Mouse (Mus musculus): ENCODE data around the gene Fank1. TPM values are rescaled to one million over a fixed set of nuclear protein-coding genes. Genes with fewer than 3 reads are reported as not detected.
"Not testable (repeated sequence)": the region's sequence is repeated elsewhere in the genome, so short reads cannot be mapped to it uniquely, and the experiment has no call there.

Gene Fank1
- total RNA-seq, 2 experiments from 2014 or later: not detected

GRCm38 (mm10) chr7:133858506-133858905 lies 81.8 kb downstream of the Fank1 start:
- no peak for DNase-seq
- TF ChIP-seq CTCF (IDR thresholded peaks at IDR 0.05): no peak
- Histone ChIP-seq H3K4me3 (no peak overlapping the region), H3K27ac (no peak overlapping the region)
- intact Hi-C loops (cut with DNase I): no loop called here

DNA sequence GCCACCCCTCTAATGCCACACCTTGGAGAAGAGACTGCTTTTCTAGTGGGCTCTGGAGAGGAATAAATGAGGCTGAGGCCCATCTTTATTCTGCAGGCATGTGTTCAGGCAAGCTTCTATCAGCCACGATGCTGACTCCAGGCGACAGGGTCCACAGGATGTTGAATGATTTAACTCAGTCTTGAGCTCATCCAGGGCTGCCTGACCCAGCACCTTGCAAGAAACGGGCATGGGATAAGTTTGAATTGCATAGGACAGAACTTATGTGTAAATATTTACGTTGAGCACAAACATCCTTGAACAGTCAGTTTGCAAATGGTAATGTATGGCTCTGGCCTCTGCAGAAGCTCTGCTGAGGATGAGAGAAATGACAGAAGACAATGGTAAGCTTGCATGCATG lies 82.9 kb downstream of the Fank1 start:
- Histone ChIP-seq H3K4me3 (no peak overlapping the region), H3K27ac (no peak overlapping the region)
- DNase-seq: no peak
- intact Hi-C loops (cut with DNase I): no loop called here
- TF ChIP-seq CTCF (IDR thresholded peaks at IDR 0.05): no peak

DNA sequence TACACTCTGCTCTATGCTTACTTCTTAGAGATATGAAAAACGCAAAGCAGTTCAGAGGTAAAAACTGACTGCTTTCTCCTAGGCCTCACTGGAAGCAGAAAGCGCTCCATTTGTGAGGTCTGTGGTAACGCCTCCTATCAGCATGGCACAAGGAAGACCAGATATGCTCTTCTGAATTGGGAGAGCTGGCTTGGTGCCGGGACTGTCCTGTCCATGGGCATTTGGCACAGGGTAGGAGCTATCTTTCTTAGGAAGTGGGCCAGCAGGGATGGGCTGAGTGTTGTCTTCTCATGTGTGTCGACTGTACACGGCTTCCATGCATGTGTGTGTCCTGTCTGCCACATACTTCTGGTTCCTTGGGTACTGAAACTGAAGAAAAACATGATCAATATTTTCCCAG lies 85.6 kb downstream of the Fank1 start:
- H3K27ac ChIP-seq: no peak overlapping the region
- no peak overlapping the region for H3K4me3 ChIP-seq
- no peak for DNase-seq
- no peak for TF ChIP-seq CTCF (IDR thresholded peaks at IDR 0.05)
- intact Hi-C loops (cut with DNase I): no loop called here

DNA sequence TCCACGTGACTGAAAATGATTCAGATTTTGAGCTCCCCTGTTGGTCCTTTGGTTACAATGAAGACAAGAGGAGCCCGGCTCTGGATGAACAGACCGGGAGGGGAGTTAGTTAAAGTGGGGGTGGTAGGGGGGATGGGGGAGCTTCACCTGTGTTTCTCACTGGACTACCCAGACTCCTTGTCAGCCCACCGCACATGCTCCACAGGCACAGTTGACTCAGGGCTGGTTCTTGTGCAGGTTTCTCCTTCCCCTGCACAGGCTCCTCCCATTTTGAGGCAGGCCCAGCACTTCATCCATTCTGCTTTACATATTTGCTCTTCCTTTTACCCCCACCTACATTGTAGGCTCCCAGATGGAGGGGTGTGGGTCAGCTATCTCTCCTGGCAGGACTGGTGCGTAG lies 86.1 kb downstream of the Fank1 start:
- intact Hi-C loops (cut with DNase I): no loop called here
- DNase-seq: no peak
- H3K27ac ChIP-seq: no peak overlapping the region
- H3K4me3 ChIP-seq: no peak overlapping the region
- TF ChIP-seq CTCF (IDR thresholded peaks at IDR 0.05): no peak

- no peak for DNase-seq
- intact Hi-C loops (cut with DNase I): no loop called here
- Histone ChIP-seq H3K4me3 (no peak overlapping the region), H3K27ac (no peak overlapping the region)
- TF ChIP-seq CTCF (IDR thresholded peaks at IDR 0.05): no peak
These were observed 86.5 kb downstream of the Fank1 start for GRCm38 (mm10) chr7:133863151-133863550.

DNA sequence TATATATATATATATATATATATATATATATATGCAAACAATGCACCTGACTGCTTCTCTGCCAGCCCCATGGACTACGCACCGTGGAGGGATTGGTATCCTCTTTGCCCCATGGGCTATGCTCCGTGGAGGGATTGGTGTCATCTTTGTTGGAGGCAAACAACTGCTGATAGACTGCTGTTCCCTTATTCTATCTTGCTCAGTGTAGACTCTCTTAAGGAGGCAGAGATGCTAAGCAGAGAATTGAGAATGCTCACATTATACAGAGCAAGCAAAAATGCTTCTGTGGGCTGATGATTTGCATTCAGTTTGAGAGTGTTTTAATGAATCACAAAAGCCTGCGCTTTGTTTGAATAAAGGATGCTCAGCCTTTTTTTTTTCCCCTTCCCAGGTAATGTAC lies 87.0 kb downstream of the Fank1 start:
- intact Hi-C loops (cut with DNase I): no loop called here
- TF ChIP-seq CTCF (IDR thresholded peaks at IDR 0.05): no peak
- H3K4me3 ChIP-seq: no peak overlapping the region

GRCm38 (mm10) chr7:133870265-133870664 lies 93.6 kb downstream of the Fank1 start:
- Histone ChIP-seq H3K27ac (no peak overlapping the region), H3K4me3 (no peak overlapping the region)
- intact Hi-C loops (cut with DNase I): no loop called here
- DNase-seq: no peak
- no peak for TF ChIP-seq CTCF (IDR thresholded peaks at IDR 0.05)

More for the DNA sequence above, 87.0 kb downstream of the Fank1 start:
- no peak overlapping the region for H3K27ac ChIP-seq
- DNase-seq: no peak

DNA sequence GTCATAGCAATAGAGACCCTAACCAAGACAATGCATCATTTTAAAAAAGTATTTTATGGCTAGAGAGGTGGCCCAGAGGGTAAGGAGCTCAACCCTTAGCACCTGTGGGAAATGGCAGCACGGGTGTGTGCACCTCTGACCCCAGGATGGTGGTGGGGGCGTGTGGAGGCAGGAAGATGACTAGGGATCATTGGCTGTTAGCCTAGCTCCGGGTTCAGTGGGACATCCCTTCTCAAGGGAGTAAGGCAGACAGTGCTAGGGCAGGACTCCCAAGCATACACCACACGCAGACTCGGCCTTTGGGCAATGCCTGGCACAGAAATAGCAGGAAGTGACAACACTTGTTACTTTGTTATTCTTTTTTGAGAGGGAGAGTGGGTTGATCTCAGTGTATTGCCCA lies 96.0 kb downstream of the Fank1 start:
- intact Hi-C loops (cut with DNase I): no loop called here
- TF ChIP-seq CTCF (IDR thresholded peaks at IDR 0.05): no peak
- no peak overlapping the region for H3K27ac ChIP-seq
- no peak overlapping the region for H3K4me3 ChIP-seq
- no peak for DNase-seq

- intact Hi-C loops (cut with DNase I): no loop called here
- no peak overlapping the region for H3K27ac ChIP-seq
- DNase-seq: no peak
These were observed 99.5 kb downstream of the Fank1 start for GRCm38 (mm10) chr7:133876139-133876538.

DNA sequence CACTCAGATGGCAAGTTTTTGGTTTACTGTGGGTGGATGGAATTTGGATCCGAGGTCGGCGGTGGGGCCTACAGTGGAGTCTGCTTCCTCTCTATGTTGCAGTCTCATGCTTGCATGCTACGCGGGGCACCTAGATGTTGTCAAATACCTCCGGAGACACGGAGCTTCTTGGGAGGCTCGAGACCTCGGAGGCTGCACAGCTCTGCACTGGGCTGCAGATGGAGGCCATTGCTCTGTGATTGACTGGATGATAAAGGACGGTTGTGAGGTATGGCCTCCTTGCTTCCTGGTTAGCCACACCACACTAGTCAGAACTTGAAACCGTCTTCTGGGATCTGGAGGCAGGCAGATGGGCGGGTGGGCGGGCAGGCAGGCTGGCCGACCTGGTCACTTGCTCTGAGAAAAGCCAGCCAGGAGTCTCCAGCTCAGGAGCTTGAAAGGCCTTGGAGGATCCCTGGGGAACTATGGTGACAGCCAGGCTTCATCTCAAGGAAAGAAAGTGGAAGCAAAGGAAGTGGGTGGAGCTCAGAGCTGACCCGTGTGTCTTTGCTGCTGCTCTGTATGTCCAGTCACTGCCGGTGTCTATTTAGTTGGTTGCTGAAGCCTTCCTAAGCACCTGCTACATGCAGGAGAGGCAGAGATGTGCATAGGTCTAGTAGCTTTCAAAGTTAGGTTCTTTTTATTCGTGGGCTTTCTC lies 100.1 kb downstream of the Fank1 start:
- intact Hi-C loops (cut with DNase I): no loop called here
- no peak for TF ChIP-seq CTCF (IDR thresholded peaks at IDR 0.05)
- H3K27ac ChIP-seq: no peak overlapping the region
- DNase-seq: no peak
- no peak overlapping the region for H3K4me3 ChIP-seq

More at GRCm38 (mm10) chr7:133876139-133876538, 99.5 kb downstream of the Fank1 start:
- H3K4me3 ChIP-seq: no peak overlapping the region
- TF ChIP-seq CTCF (IDR thresholded peaks at IDR 0.05): no peak

DNA sequence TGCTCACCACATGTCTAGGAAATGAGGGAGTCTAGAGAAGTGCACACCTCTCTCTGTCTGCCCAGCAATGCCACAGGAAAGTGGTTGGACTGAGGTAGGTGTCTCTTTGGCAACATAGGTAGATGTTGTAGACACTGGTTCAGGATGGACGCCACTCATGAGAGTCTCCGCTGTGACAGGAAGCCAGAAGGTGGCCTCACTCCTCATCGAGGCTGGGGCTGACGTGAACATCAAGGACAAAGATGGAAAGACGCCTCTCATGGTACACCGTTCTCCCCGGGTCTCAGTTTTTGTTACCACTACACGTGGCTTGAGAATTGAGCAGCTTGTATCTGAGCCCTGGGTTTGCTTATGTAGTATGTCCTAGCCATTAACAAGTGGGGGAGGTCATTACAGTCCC lies 103.1 kb downstream of the Fank1 start:
- Histone ChIP-seq H3K4me3 (no peak overlapping the region), H3K27ac (no peak overlapping the region)
- DNase-seq: no peak
- TF ChIP-seq CTCF (IDR thresholded peaks at IDR 0.05): no peak
- intact Hi-C loops (cut with DNase I): no loop called here

DNA sequence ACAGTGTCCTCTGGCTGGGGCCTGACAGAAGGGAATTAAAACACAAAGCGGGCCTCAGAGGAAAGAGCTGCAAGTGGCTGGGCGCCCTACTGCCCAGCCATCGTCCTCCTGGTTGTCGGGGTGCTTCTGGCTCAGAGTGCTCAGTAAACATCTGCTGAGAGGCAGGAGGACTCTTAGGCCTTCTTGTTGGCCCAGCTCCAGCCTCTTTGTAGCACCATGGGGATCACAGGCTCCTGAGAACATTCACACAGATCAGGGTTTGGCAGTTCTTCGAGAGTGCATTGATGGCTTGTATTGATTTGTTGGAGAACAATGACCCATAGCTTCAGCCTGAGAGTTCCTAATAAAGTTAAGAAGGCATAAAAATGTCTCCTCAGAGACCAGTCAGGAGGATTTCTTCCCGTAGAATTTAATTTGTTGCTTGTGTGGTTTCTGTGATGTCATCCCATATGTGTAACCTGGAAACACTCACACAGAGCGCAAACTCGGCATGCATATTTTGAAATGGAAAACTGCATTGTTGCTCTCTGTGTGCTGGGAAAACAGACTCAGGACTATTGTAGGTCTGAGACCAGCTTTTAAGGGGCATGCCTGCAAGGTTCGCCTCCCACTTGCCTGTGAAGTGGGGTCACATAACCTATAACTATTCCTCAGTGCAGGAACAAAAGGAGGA lies 108.2 kb downstream of the Fank1 start:
- DNase-seq; H3K27ac ChIP-seq; intact Hi-C loops (cut with DNase I); H3K4me3 ChIP-seq: not testable (repeated sequence)

DNA sequence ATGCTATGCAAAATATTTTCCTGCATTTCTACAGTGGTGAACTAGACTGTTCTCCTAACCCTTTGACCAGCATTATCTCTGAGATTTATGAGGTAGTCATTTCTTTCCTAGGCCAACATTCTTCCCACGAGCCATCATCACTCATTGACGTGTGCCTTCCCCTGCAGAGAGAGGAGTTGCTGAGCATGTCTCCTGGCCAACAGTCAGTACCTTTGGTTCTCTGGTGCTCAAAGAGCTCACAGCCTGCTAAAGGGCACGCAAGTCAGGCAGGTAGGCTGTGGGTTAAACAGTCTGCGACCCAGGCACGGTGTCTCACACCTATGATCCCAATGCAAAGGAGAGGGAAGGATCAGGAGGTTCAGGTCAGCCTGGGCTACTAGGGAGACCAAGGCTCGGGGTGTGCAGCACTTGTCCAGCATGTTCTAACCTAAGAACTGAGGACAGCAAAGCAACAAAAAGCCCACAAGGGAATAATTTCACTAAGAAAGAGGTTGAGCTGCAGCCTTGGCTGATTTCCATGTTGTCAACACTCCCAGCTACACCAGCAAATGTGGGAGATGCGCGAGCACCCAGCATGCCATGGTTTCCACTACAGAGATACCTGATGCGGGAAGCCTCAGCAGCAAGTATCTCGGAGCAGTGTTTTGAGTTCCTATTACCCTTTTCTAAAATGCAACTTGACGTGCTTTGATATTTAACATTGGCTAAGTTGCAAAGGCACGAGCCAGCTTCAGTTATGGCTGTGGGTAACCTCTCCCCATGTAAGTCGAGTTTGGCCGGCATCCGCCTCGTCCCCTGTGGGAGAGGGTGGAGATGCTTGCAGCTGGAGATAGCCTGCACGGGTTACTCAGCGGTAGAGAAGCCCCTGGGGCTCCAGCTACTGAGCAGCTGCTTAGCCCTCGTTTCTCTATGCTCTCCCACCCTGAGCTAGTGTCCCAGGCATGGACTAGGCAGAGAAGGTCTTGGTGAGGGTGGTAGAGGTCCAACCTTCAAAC lies 112.6 kb downstream of the Fank1 start:
- intact Hi-C loops (cut with DNase I): no loop called here
- no peak overlapping the region for H3K27ac ChIP-seq

More for the DNA sequence above, 112.6 kb downstream of the Fank1 start:
- H3K4me3 ChIP-seq: no peak overlapping the region
- TF ChIP-seq CTCF (IDR thresholded peaks at IDR 0.05): no peak
- DNase-seq: peak; percentile 74
